Mouse (Mus musculus): ENCODE results near the gene Spsb3. TPM values are rescaled to one million over a fixed set of nuclear protein-coding genes. Genes with fewer than 3 reads are reported as not detected.

Gene Spsb3
- polyA plus RNA-seq, 1 experiment = 77.8 TPM

DNA sequence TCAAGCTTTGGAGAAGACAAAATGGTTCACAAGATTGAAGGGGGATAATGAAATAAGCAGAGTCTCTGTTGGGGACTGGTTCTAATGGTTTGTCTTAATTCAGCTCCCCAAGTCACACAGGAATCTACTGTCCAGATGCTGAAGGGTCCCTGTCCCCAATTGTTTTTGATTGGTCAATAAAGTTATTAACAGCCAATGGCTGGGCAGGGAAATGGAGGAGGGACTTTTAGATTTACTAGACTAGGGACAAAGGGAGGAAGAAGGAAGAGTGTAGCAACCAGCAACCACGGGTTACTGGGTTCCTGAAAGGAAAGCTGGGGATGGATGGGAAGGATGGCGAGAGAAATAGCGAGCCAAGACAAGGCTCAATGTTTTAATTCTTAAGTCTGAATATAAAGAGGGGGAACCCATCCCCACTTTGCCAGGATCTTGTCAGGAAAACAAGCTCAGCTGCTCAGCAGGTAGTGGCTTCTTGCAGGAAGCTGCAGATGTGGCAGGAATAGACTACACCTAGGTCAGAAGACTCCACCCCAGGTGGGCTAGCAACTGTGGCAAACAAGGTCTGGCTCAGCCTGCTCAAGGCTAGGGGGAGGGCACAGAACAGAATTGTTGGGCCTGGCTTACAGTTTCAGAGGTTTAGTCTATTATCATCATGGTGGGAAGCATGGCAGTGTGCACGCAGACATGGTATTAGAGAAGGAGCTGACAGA lies 12.6 kb upstream of the Spsb3 start:
- DNase-seq (ENCODE audit: low read depth) = no peak

- no peak for DNase-seq (ENCODE audit: low read depth)
Observed at GRCm38 (mm10) chr17:24874405-24874745, 12.1 kb upstream of the Spsb3 start.

GRCm38 (mm10) chr17:24874989-24875388 lies 11.5 kb upstream of the Spsb3 start:
- DNase-seq (ENCODE audit: low read depth) = no peak

- no peak for DNase-seq (ENCODE audit: low read depth)
Observed at GRCm38 (mm10) chr17:24877336-24878116, 8.9 kb upstream of the Spsb3 start.

DNA sequence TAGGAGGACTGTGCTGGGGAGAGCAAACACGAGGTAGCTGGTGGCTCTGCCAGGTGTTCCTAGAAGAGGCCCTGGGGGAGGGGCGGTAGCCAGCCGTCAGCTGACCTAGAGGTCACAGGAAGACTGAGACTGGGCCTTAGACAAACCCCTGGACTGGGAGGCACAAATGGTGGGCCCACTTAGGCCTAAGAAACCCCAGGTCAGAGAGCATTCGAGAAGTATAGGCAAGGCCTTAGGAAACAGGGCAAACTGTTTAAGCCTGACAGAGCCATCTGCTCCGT lies 8.4 kb upstream of the Spsb3 start:
- no peak for DNase-seq (ENCODE audit: low read depth)

- no peak for DNase-seq (ENCODE audit: low read depth)
Observed at GRCm38 (mm10) chr17:24878531-24878930, 7.9 kb upstream of the Spsb3 start.

GRCm38 (mm10) chr17:24881738-24882440 lies 4.6 kb upstream of the Spsb3 start:
- no peak for DNase-seq (ENCODE audit: low read depth)

DNA sequence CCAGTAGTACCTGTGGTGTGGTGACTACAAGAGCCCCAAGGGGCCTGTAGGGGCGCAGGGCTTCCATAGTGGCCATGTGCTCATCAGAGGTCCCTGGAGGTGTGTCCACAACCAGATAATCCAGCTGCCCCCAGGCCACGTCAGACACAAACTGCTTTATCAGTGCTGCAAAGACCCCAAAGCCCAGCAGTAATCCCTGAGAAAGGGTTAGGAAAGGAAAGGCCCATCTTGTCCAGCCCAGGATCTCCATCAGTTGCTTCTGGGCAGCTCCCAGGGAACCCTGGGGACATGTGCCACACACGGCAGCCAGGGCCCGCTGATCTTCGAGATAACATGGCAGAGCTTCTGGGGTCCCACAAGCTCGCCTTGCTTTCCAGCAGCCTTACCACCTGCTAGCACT lies 2.1 kb upstream of the Spsb3 start:
- DNase-seq (ENCODE audit: low read depth) = no peak

DNA sequence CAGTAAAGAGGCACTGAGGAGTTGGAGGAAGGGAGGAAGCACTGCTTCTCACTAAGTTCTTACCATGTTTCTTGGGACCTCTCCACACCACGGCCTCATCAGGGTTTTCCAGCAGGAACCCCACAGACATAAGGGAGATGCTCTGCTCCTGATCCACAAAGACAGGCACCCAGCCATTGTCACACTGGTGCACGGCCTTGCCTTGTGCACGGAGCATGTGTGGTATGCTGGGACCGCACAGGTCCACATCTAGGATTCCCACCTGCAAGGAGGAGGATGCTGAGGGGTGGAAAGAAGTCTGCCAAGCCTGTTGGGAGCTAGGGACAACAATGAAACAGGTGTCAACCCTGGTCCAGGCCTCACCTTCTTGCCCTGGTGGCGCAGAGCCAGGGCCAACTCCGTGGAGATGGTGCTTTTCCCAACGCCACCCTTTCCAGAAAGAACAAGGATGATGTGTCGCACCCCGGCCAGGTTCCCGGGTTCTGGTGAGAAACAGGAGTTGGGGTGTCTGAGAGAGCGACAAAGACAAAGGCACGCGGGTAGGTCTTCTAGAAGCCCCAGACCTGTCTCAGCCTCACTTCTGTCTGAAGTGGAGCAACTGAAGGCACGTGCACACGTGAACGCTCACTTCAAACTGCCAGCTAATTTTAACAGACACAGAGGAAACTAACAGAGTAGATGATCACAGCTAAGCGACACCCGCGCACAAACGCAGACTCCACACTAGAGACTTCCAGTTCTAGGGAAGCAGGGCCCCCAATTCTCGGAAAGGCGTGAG lies 898 bp upstream of the Spsb3 start:
- no peak for DNase-seq (ENCODE audit: low read depth)

DNA sequence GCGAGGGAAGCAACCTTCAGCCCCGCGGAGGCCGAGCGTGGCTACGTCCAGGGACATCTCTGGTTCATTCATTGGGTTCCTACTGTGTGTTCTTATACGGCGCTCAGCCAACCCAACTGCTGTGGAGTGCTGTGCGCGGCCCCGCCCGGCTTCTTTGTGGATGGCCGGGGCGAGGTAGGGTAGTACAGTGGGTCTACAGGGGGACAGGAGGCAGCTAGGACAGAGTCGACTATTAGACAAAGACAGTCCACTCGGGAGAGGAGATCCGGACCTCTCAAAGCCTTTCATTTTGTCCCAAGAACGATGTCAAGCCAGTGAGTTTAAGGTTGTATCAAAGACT lies 459 bp downstream of the Spsb3 start:
- DNase-seq (ENCODE audit: low read depth) = no peak

DNA sequence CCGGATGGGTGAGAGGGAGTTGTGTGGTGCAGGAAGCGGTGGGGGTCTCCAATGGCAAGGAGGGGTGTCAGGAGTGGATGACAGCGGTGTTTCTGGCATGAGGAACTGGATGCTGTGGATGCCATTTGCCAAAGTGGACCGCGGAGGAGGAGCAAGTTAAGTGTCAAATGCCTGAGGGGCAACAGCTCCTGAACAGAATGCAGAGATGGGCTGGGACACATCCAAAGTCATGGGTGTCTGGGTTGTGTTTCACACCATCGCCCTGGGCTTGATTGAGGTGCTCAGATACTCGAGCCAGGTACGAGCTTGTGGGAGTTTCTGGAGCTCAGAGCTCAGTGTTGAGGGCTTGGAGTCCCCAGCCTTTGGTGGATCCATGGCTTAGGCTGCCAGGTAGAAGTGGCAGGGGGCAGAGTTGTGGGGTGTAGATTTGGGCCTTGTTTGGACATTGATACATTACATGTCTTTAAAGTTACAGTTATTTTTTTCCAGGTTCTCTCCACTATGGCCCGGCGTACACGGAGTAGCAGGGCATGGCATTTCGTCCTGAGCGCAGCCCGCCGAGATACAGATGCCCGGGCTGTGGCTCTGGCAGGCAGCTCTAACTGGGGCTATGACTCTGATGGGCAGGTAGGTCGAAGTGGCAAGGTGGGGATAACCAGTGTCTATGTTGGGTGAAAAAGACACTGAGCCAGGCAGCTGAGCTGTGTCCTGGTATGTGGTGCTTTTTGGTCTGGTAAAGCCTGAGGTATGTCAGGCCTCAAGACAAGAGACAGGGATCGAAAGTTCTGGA lies 1.0 kb downstream of the Spsb3 start:
- DNase-seq (ENCODE audit: low read depth) = peak; percentile 68

DNA sequence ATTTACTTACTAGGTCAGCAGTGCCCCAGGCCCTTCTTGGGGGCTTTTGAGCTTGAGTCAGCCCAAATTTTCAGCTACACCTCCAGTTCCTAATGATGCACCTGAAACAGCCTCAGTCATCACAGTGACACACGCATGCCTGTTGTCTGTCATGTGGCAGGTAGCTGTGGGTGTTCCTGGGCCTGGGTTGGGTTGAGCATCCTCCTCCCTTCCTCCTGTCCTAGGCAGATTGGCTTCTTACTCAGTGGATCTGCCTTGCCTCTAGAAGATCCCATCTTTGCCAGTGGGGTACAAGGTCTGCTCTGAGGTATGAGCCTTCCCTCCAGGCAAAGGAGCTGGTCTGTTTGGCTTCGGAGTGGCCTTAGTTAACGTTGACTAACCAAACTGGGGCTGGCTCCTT lies 2.4 kb downstream of the Spsb3 start:
- no peak for DNase-seq (ENCODE audit: low read depth)

- DNase-seq (ENCODE audit: low read depth) = no peak
Observed at GRCm38 (mm10) chr17:24890151-24891092, 4.0 kb downstream of the Spsb3 start.

- no peak for DNase-seq (ENCODE audit: low read depth)
Observed at GRCm38 (mm10) chr17:24891321-24891720, 4.9 kb downstream of the Spsb3 start.

GRCm38 (mm10) chr17:24892785-24893184 lies 6.3 kb downstream of the Spsb3 start:
- no peak for DNase-seq (ENCODE audit: low read depth)

- DNase-seq (ENCODE audit: low read depth) = no peak
Observed at GRCm38 (mm10) chr17:24893276-24893675, 6.8 kb downstream of the Spsb3 start.

- DNase-seq (ENCODE audit: low read depth) = no peak
Observed at GRCm38 (mm10) chr17:24894061-24894994, 7.9 kb downstream of the Spsb3 start.

GRCm38 (mm10) chr17:24894995-24895547 lies 8.6 kb downstream of the Spsb3 start, which contains the start of the genes Eme2 and Mrps34:
TSS of gene Eme2 (minus strand) at chr17:24895087.
TSS of gene Mrps34 (plus strand) at chr17:24895116.
- DNase-seq (ENCODE audit: low read depth) = no peak
